Mouse (Mus musculus) thymus, postnatal 14 days (tissue): ENCODE results near the gene Mycbp2.

Source experiments
- DNase-seq: peaks from one replicate; pipeline ENCODE4 v3.0.0; 2021

Gene Mycbp2

DNA sequence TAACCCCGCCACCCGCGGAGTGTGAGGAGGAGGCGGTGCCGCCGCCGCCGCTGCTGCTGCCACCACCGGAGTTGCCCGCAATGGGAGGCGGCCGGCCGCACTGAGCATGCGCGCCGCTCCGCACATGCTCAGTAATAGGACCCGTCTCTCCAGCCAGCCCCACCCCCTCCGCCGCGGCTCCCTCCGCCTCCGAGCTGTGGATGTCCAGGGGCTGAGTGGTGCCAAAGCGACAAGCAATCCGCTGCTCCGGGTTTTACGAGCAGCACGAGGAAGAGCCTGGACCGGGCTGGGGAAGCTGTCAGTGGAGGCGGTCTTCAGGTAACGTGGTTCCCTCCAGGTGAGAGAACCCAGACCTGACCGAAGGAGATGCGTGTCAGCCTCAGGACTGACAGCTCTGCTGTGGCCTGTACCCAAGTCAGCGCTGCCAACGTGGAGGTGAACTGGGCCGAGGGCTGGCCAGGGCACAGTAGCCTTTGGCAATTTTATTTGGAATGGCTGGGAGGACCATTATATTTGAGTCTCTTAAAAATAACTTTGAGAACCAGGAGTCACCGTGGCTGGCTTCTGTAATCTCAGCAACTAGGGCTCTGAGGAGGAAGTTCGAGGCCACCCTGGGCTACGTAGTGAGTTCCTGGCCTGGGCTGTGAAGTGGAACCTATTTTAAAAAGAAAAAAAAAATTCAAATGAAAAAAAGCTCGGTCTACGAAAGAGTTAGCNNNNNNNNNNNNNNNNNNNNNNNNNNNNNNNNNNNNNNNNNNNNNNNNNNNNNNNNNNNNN is at the start of gene Mycbp2:
TSS of gene Mycbp2 (minus strand) at position 86 of the 777 bp plus-strand sequence.
- DNase-seq, result peak; percentile 98

GRCm38 (mm10) chr14:103392391-103392790 is 45.8 kb upstream of the Mycbp2 start:
- DNase-seq, result no peak

DNA sequence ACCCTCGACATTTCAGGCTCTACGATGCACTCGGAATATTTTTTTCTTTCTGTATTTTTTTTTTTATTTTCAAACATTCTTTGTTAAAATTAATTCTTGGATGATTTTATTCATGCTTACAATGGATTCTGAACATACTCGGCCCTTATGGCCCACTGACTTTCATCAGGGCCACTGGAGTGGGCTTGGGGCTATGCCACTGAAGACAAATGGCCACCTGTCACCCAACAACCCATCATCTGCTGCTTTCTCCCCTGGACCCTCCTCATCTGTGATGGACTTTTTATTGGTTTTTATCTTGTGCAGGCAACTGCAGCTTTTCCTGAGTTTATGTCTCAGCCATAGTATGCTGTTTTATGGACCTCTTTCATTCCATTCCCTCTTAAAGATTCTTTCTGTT is 40.8 kb upstream of the Mycbp2 start:
- no peak for DNase-seq

DNA sequence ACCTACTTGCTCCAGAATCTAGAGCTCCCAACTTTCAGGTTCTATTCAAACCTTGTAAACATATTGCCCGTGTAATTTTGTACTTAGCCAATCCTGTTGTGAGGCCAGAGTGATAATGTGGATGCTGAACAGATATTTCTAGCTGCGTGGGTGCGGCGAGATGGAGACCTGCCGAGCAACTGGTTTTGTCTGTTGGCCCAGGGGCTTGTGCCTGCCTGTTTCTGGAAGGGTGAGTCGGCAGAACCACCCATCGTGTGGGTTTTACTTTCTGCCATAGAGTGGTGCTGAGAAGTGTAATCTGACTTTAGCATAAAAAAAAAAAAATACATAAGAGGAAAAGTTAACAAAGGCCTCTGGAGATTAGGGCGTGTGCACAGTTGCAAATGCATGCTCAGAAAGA is 40.3 kb upstream of the Mycbp2 start:
- DNase-seq, result no peak

- no peak for DNase-seq
These were observed 38.5 kb upstream of the Mycbp2 start for GRCm38 (mm10) chr14:103385084-103385610.

DNA sequence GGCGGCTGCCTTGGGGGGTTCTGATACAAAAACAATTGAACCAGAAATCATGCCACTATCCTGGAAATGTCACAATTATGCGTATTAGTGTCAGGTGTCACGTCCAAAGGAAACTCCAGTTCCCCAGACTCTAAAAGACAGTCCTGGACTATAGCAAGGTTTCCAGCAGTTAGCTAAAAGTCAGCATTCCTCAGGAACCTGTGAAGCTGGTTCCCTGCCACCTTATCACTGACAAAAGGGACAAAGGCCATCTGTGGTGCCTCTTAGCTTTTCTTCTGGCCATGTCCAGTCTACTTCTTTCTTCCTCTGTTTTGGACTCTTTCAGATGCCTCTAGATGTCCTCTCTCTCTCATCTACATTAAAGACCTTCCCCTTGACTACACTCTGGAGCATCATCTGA is 32.1 kb upstream of the Mycbp2 start:
- no peak for DNase-seq

GRCm38 (mm10) chr14:103376765-103377164 is 30.2 kb upstream of the Mycbp2 start:
- DNase-seq, result no peak

DNA sequence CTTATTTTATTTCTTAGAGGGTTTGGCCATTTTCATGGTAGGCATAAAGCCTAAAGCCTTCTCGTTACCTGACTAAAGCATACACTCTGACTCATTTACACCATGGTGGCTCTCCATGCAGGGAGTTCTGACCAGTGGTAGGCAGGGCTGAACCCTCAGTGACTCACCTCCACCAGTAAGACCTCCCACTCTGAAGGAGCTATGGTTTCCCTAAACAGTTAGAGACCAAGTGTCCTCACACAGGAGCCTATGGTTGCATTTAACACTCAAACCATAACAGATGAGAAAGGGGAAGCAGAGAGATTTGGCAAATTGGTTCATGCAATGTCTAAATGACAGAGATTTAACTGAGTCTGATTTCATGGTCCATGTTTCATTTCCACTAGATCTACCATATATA is 28.9 kb upstream of the Mycbp2 start:
- no peak for DNase-seq

DNA sequence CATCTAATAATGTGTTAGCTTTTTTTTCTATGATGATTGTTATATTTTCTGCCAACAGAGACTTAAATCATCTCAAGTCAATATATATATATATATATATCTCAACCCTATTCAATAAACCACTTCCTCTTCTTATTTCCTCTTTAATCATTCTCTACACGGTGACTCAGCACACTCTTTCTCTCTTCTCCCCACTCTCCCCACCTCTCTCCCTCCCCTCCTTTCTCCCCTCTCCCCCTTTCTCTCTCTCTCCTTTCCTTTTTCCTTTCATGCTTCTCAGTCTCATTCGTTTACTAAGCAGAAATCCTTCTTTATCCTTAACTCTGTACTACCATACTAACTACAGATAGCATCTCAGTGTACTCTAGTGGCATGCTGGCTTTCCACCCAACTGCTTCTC is 16.6 kb upstream of the Mycbp2 start:
- no peak for DNase-seq

- DNase-seq, result no peak
These were observed 9.5 kb upstream of the Mycbp2 start for GRCm38 (mm10) chr14:103356066-103356465.

- no peak for DNase-seq
These were observed 8.1 kb upstream of the Mycbp2 start for GRCm38 (mm10) chr14:103354396-103355352.

GRCm38 (mm10) chr14:103345858-103346728 is 521 bp downstream of the Mycbp2 start:
- no peak for DNase-seq

- DNase-seq, result no peak
These were observed 1.1 kb downstream of the Mycbp2 start for GRCm38 (mm10) chr14:103345486-103345857.

- no peak for DNase-seq
These were observed 1.6 kb downstream of the Mycbp2 start for GRCm38 (mm10) chr14:103345011-103345410.

DNA sequence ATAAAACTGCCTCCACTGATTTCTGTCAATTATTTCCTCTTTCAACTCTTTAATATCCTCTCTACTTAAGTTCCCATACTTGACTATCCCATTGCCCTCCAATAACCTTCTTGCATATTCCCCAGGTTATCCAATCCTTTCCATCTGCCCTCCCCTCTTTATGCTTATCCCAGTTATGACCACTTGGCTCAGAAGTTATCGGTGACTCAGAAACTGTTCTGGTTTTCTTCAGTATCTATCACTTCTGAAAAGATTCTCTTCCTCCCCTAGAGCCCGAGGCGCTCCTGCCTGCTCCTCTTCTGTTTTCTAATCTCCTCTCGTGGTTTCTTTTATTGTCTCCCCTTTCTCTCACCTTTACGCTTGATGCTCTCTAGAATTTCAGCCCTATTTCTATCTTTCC is 2.8 kb downstream of the Mycbp2 start:
- no peak for DNase-seq

GRCm38 (mm10) chr14:103341385-103342294 is 5.0 kb downstream of the Mycbp2 start:
- DNase-seq, result no peak

GRCm38 (mm10) chr14:103312926-103313325 is 33.7 kb downstream of the Mycbp2 start:
- no peak for DNase-seq

DNA sequence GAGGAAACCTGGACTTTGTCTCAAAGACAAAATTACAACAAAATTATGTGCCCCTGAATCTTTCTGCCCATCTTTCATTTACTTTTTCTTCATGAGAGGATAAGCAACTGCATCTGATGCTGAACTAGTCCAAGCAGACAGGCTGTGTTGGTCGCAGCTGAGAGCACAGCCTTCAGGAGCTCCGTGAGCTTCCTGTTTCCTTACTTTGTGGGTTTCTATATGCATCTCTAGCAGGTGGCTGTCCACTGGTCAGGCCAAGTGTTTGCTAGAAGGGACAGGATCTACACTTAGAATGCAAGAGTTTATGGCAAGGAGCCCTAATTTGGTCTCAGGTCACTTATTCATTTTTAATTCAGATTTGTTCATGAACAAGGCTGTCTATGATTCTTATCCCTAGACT is 50.4 kb downstream of the Mycbp2 start:
- no peak for DNase-seq

DNA sequence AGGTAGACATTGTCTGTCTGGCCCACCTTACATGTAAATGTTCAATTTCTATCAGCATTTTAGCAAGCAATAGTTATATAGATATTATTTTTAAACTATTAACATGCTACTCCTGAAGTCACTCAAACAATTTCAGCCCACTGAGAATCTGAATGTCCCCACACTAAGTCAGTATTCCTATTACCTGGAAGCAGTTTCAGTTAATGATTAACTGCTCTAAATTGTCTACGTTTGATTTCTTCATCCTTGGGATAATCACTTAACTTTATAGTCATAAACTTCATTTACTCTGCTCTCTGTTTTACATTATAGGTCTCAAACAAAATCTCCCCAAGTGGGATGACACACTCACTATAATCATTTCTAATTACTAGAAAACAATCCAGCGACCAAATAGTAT is 60.0 kb downstream of the Mycbp2 start:
- no peak for DNase-seq

DNA sequence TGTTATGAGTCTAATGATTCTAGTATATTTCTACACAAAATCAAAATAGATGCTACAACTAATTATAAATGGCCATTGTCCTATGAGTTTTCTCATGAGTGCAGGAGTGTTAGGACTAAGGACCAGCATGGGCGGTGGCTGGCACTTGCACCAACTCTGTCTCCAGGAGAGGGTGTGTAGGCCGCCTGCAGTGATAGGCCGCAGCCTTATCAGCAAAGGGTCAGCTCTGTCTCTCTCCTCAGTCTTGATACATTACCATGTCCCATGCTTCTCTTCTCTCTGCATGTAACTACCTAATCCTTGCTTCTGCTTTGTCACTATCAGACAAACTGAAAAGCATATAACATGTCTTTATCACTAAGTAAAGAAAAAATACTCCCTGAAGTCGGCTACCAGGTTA is 69.9 kb downstream of the Mycbp2 start:
- DNase-seq, result no peak

DNA sequence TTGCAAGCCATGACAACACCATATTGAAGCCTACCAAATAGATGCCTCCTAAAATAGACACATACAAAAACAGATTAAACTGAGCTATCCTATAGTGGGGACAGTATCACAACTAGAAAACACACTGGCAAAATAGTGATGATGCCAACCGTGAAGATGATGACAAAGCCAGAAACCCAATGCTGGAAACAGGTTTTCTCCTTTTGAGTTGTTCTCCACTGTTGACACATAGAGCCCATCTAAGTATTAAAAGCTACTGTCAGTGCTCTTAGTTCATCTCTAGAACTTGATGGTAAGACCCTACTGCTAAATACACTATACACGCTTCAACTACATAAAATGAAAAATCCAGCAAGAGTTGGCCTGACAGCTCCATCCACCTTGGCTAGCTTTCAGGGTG is 86.2 kb downstream of the Mycbp2 start:
- DNase-seq, result no peak

- no peak for DNase-seq
These were observed 87.9 kb downstream of the Mycbp2 start for GRCm38 (mm10) chr14:103258745-103259144.
